Comparison of ENCODE assay signal across 9 mouse cellular contexts in the genomic region with DNA sequence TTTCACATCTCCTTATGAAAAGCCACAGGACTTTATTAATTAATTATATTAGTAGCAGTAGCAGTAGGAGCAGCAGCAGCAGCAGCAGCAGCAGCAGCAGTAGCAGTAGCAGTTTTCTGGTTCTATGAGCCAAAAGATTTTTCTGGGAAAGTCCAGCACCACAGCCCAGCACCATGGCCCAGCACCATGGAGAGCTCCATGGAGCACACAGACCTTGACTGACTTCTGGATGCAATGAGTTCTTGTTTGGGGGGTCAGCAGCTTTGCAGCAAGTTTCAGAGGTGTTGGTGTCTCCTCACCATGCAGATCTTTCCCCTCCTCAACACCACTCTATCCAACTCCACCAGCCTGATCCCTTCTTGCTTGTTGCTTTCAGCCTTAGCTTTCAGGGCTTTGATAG. TPM values are rescaled to one million over a fixed set of nuclear protein-coding genes. Genes with fewer than 3 reads are reported as not detected.
A peak's percentile ranks its signal among the peaks of the same experiment; 100 is the strongest.
DNase-seq lines count a peak whose midpoint lies in the region.
"Had no signal": no experiment of that assay in that cellular context is flagged by ENCODE, and none has a peak within 500 bp of the region (broad histone marks: within the 10 kb centered on the region; RNA-seq: fewer than 3 reads in every experiment).

No protein-coding gene starts in this region.

- DNase-seq in kidney, postnatal 10 days, result peak; percentile 74
- DNase-seq in kidney, adult 9 months, result no peak
- DNase-seq in 416B (ENCODE audit: low read depth) (peak; percentile 12), NIH3T3 (ENCODE audit: low read depth) (peak; percentile 59)
- peak; percentile 61 for DNase-seq in forelimb bud, embryonic 11.5 days (ENCODE audit: low read depth, low spot score)
- DNase-seq in cerebellum, postnatal 14 days, result no peak
- DNase-seq in frontal cortex, postnatal 36 days (ENCODE audit: low spot score in 2 of 2), result no peak
- no peak for DNase-seq in layer of hippocampus, adult 18-20 months (ENCODE audit: low spot score in 2 of 2)
- DNase-seq: heart, adult 2 months had no signal

RNA-seq across cellular contexts. Expression of a gene that starts 45.6 kb away (rescaled TPM):
- total RNA-seq in layer of hippocampus, adult 18-20 months (2021), result 10 to 100 TPM; 65.6 to 72.7 TPM

RNA-seq across cellular contexts. Expression of a gene that starts 46.3 kb away (rescaled TPM):
- 10 to 100 TPM; 67.2 to 72.2 TPM for total RNA-seq in layer of hippocampus, adult 18-20 months (2021)

Comparison
In these comparisons a context has a peak if more than half of its experiments do, and no peak if none do; other contexts are left out.
1. DNase-seq: peak in kidney, postnatal 10 days (single experiment), 416B (single experiment), NIH3T3 (single experiment) and forelimb bud, embryonic 11.5 days (single experiment); none in kidney, adult 9 months (single experiment), cerebellum, postnatal 14 days (0 of 2), frontal cortex, postnatal 36 days (0 of 2) and layer of hippocampus, adult 18-20 months (0 of 2).